Mouse (Mus musculus): ENCODE results near the gene B830017H08Rik. TPM values are rescaled to one million over a fixed set of nuclear protein-coding genes. Genes with fewer than 3 reads are reported as not detected.
A peak's percentile ranks its signal among the peaks of the same experiment; 100 is the strongest.

B830017H08Rik gene
- polyA plus RNA-seq, 1 experiment from 2014 or later: not detected

DNA sequence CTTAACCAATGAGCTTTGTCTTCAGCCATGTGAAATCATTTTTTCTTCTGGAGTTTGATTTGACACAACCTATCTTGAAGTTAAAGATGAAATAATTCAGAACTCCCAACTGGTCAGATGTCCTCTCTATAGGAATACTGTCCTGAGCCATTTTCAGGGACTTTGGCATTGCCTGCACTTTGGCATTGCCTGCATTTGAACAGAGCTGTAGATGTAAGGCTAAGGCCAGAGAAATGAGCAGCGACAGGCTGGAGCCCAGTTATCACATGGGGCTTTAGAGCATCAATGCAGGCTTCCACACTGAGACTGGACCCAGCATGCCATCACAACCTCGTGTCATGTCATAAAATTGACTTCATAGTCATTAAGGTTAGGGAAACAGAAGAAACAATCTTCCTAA is 20.3 kb downstream of the B830017H08Rik start:
- Histone ChIP-seq H3K27ac (ENCODE audit: low read length) (no peak overlapping the region), H3K4me1 (ENCODE audit: control insufficient read depth, insufficient read depth, low read length) (no peaks in the 10 kb centered on the region), H3K4me2 (ENCODE audit: low read depth, low read length) (no peak overlapping the region), H3K9ac (ENCODE audit: low read length) (no peak overlapping the region), H3K27me3 (ENCODE audit: control insufficient read depth, insufficient read depth, low read length) (no peaks in the 10 kb centered on the region), H3K4me3 (ENCODE audit: low read length) (no peak overlapping the region), H3K36me3 (ENCODE audit: control insufficient read depth, insufficient read depth) (peaks cover 58% of the 10 kb centered on the region), H3K9me3 (replicated peaks; ENCODE audit: control insufficient read depth, low read length) (no peaks in the 10 kb centered on the region)
- ATAC-seq (replicated peaks; ENCODE audit: extremely low read depth, insufficient read depth, low FRiP score): no peak
- WGBS: 86% methylated on average over 2 of the region's 2 CpGs

DNA sequence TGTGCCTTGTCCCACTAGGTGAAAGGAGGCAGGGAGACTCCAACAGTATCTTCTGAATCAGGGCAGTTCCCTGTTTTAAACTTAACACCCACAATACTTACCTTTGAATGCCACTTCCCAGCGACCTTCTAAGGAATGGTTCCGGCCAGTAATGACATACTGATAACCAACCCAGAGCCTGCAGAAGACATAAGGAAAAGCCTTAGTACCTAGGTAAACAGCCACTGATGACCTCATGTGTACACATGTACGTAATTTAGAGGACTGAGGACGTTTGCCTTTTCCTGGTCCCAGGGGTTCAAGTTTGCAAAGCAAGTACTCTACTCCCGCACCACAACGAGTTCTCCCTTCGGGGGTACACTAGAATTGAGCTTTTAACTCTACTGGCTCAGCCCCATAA is 24.2 kb downstream of the B830017H08Rik start:
- WGBS: 86% methylated on average over 7 of the region's 7 CpGs
- H3K27me3 ChIP-seq (ENCODE audit: control insufficient read depth, insufficient read depth, low read length): no peaks in the 10 kb centered on the region
- H3K4me3 ChIP-seq (ENCODE audit: low read length): no peak overlapping the region
- ATAC-seq (replicated peaks; ENCODE audit: extremely low read depth, insufficient read depth, low FRiP score): no peak
- H3K4me2 ChIP-seq (ENCODE audit: low read depth, low read length): no peak overlapping the region
- no peaks in the 10 kb centered on the region for H3K4me1 ChIP-seq (ENCODE audit: control insufficient read depth, insufficient read depth, low read length)
- no peak overlapping the region for H3K27ac ChIP-seq (ENCODE audit: low read length)
- H3K9me3 ChIP-seq (replicated peaks; ENCODE audit: control insufficient read depth, low read length): no peaks in the 10 kb centered on the region
- peaks cover 59% of the 10 kb centered on the region for H3K36me3 ChIP-seq (ENCODE audit: control insufficient read depth, insufficient read depth)
- no peak overlapping the region for H3K9ac ChIP-seq (ENCODE audit: low read length)

DNA sequence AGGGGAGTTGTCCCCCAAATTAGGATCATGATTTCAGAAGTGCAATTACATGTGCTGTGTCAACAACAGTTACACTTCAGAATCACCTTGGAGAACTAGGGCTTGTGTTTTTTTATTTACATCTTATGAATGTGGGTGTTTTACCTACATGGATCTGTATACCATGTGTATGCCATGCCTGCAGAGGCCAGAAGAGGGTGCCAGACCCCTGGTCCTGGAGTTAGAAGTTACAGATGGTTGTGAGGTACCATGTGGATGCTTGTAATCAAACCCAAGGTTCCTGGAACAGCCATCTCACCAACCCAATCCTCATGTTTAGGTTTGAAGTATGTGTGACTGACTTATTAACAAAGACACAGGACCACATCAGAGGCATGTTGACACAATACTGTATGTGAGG is 25.7 kb downstream of the B830017H08Rik start:
- peaks cover 52% of the 10 kb centered on the region for H3K36me3 ChIP-seq (ENCODE audit: control insufficient read depth, insufficient read depth)
- no peaks in the 10 kb centered on the region for H3K9me3 ChIP-seq (replicated peaks; ENCODE audit: control insufficient read depth, low read length)
- no peaks in the 10 kb centered on the region for H3K27me3 ChIP-seq (ENCODE audit: control insufficient read depth, insufficient read depth, low read length)
- H3K9ac ChIP-seq (ENCODE audit: low read length): no peak overlapping the region
- H3K4me1 ChIP-seq (ENCODE audit: control insufficient read depth, insufficient read depth, low read length): no peaks in the 10 kb centered on the region
- ATAC-seq (replicated peaks; ENCODE audit: extremely low read depth, insufficient read depth, low FRiP score): no peak
- H3K4me3 ChIP-seq (ENCODE audit: low read length): no peak overlapping the region
- H3K4me2 ChIP-seq (ENCODE audit: low read depth, low read length): no peak overlapping the region
- H3K27ac ChIP-seq (ENCODE audit: low read length): no peak overlapping the region

DNA sequence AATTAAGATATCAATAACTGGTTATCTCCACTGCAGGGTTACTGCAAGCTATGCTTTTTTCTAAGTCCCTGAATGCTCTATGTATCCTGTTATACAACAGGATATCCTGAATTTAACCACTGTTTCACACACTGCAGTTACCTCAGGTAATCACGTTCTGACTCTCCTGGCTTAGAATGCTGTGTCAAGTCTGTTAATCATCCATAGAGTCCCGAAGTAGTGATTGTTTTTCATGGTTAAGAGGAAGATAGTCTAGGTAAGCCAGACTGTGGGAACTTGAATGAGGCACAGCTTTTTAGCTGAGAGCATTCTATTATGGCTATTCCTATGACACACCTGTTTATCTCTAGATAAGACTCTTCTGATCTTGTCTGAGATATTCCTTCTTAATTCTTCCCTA is 32.4 kb downstream of the B830017H08Rik start:
- no peaks in the 10 kb centered on the region for H3K9me3 ChIP-seq (replicated peaks; ENCODE audit: control insufficient read depth, low read length)
- 0 out of 2 replicates have a peak, but pooled peaks cover 3% of the 10 kb centered on the region for H3K36me3 ChIP-seq (ENCODE audit: control insufficient read depth, insufficient read depth)
- ATAC-seq (replicated peaks; ENCODE audit: extremely low read depth, insufficient read depth, low FRiP score): no peak
- no peaks in the 10 kb centered on the region for H3K4me1 ChIP-seq (ENCODE audit: control insufficient read depth, insufficient read depth, low read length)
- H3K4me2 ChIP-seq (ENCODE audit: low read depth, low read length): no peak overlapping the region
- no peak overlapping the region for H3K4me3 ChIP-seq (ENCODE audit: low read length)
- no peak overlapping the region for H3K9ac ChIP-seq (ENCODE audit: low read length)
- WGBS: 78% methylated on average over 2 of the region's 2 CpGs
- H3K27me3 ChIP-seq (ENCODE audit: control insufficient read depth, insufficient read depth, low read length): no peaks in the 10 kb centered on the region
- no peak overlapping the region for H3K27ac ChIP-seq (ENCODE audit: low read length)

DNA sequence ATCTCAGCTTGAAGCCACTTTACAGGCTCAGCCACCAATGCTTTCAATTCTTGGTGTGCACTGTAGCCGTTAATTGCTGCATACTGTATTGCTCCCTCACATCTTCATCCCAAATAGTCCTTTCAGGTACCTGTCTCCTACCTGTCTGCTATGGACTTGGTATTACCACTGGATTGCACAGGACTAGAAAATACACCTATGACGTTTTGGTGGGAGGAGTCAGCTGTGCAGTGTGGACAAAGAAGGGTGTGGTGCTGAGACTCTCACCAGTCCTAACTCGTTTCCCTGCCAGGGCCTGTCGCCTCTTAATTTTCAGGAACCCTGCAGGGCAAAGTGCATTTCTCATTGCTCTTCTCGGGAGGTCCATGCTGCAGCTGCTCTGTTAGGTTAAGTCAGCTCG is 32.8 kb downstream of the B830017H08Rik start:
- Histone ChIP-seq H3K36me3 (ENCODE audit: control insufficient read depth, insufficient read depth) (0 out of 2 replicates have a peak, but pooled peaks cover 5% of the 10 kb centered on the region), H3K4me2 (ENCODE audit: low read depth, low read length) (no peak overlapping the region), H3K4me1 (ENCODE audit: control insufficient read depth, insufficient read depth, low read length) (no peaks in the 10 kb centered on the region; the same call in 1 of the 2 replicates), H3K27me3 (ENCODE audit: control insufficient read depth, insufficient read depth, low read length) (no peaks in the 10 kb centered on the region), H3K9me3 (replicated peaks; ENCODE audit: control insufficient read depth, low read length) (no peaks in the 10 kb centered on the region), H3K4me3 (ENCODE audit: low read length) (no peak overlapping the region), H3K27ac (ENCODE audit: low read length) (no peak overlapping the region), H3K9ac (ENCODE audit: low read length) (no peak overlapping the region)
- ATAC-seq (replicated peaks; ENCODE audit: extremely low read depth, insufficient read depth, low FRiP score): no peak
- 72% methylated on average over 6 of the region's 6 CpGs for WGBS

DNA sequence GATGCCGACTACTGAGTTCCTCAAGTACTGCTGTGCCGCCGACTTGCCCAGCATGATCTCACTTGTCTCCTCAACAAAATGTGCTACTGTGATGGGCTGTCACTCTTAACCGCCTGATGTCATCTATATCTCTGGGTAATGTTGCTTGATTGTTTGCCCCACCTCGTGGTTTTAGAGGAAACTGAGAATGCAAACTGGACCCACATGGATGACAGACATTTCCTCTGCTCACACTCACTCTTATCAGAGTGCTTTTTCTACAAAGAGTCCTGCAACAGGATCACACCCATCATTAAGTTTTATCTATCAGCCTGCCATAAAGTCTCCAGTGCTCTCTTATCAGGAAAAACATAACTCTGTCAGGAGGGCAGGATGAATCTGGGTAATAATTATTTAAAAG is 38.3 kb downstream of the B830017H08Rik start:
- no peak overlapping the region for H3K4me3 ChIP-seq (ENCODE audit: low read length)
- no peak overlapping the region for H3K27ac ChIP-seq (ENCODE audit: low read length)
- no peaks in the 10 kb centered on the region for H3K9me3 ChIP-seq (replicated peaks; ENCODE audit: control insufficient read depth, low read length)
- 0 out of 2 replicates have a peak, but pooled peaks cover 3% of the 10 kb centered on the region for H3K36me3 ChIP-seq (ENCODE audit: control insufficient read depth, insufficient read depth)
- peaks cover 18% of the 10 kb centered on the region for H3K4me1 ChIP-seq (ENCODE audit: control insufficient read depth, insufficient read depth, low read length)
- H3K9ac ChIP-seq (ENCODE audit: low read length): no peak overlapping the region
- H3K27me3 ChIP-seq (ENCODE audit: control insufficient read depth, insufficient read depth, low read length): no peaks in the 10 kb centered on the region
- H3K4me2 ChIP-seq (ENCODE audit: low read depth, low read length): no peak overlapping the region
- ATAC-seq (replicated peaks; ENCODE audit: extremely low read depth, insufficient read depth, low FRiP score): no peak
- WGBS: 44% methylated on average over 5 of the region's 5 CpGs

DNA sequence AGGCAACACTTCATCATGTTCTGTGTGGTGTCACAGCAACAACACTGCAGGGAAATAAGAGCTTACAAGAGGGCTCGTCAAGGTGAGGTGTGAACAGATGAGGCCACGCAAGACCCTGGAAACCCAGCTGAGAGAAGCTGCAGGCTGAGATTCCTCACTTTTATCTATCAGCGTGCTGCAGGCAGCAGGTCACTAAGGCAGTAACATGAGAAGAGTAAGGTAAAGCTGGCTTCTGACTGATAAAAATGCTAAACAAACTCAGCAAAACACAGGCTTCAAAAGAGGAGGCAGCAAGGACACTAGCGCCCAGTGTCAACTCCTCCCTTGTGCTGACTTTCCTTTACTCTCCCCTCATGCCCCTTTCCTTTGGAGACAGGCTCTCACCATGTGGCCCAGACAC is 40.1 kb downstream of the B830017H08Rik start:
- Histone ChIP-seq H3K4me3 (ENCODE audit: low read length) (no peak overlapping the region), H3K4me1 (ENCODE audit: control insufficient read depth, insufficient read depth, low read length) (peaks cover 18% of the 10 kb centered on the region), H3K9ac (ENCODE audit: low read length) (no peak overlapping the region), H3K36me3 (ENCODE audit: control insufficient read depth, insufficient read depth) (0 out of 2 replicates have a peak, but pooled peaks cover 3% of the 10 kb centered on the region), H3K4me2 (ENCODE audit: low read depth, low read length) (no peak overlapping the region), H3K27me3 (ENCODE audit: control insufficient read depth, insufficient read depth, low read length) (no peaks in the 10 kb centered on the region), H3K9me3 (replicated peaks; ENCODE audit: control insufficient read depth, low read length) (no peaks in the 10 kb centered on the region), H3K27ac (ENCODE audit: low read length) (no peak overlapping the region; the same call in 1 of the 2 replicates)
- ATAC-seq (replicated peaks; ENCODE audit: extremely low read depth, insufficient read depth, low FRiP score): no peak
- WGBS: 32% methylated on average over 4 of the region's 4 CpGs

DNA sequence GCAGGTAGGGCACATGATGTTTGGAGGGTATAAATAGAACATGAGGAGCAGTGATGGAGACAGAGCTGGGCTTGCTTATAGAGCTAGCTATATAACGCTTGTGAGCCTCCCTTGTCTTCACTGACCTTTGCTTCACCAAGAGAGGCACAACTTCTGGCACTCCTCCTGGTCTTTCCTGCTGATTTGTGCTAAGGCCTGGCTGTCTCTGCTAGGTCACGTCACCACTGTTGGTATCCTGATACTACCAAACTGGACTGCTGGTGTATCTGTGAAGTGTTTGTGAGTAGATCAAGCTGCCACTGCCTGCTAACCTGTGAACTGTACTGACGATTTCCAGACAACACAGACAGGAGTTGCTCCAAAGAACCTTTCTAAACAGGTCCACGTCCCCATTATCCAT is 42.3 kb downstream of the B830017H08Rik start:
- Histone ChIP-seq H3K27me3 (ENCODE audit: control insufficient read depth, insufficient read depth, low read length) (no peaks in the 10 kb centered on the region), H3K4me3 (ENCODE audit: low read length) (no peak overlapping the region), H3K4me1 (ENCODE audit: control insufficient read depth, insufficient read depth, low read length) (peaks cover 18% of the 10 kb centered on the region), H3K9ac (ENCODE audit: low read length) (no peak overlapping the region), H3K36me3 (ENCODE audit: control insufficient read depth, insufficient read depth) (0 out of 2 replicates have a peak, but pooled peaks cover 3% of the 10 kb centered on the region), H3K9me3 (replicated peaks; ENCODE audit: control insufficient read depth, low read length) (no peaks in the 10 kb centered on the region), H3K27ac (ENCODE audit: low read length) (peak overlapping the region; percentile 70), H3K4me2 (ENCODE audit: low read depth, low read length) (no peak overlapping the region)
- WGBS: 32% methylated on average over 4 of the region's 4 CpGs
- ATAC-seq (replicated peaks; ENCODE audit: extremely low read depth, insufficient read depth, low FRiP score): peak; percentile 76

DNA sequence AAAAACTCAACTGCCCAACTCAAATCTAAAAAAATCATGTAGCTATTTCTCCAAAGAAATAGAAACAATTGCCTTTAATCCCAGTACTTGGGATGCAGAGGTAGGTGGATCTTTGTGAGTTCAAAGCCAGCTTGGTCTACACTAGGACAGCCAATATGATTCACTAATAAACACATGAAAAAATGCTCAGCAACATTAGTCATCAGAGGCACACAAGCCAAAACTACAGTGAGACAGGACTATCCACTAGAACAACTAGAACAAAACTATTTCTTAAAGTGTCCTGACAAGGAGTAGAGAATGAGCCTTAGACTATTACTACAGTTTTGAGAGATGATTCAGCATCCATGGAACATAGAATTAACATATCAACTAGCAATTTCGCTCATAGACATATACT is 43.2 kb downstream of the B830017H08Rik start:
- Histone ChIP-seq H3K4me1 (ENCODE audit: control insufficient read depth, insufficient read depth, low read length) (peaks cover 18% of the 10 kb centered on the region), H3K36me3 (ENCODE audit: control insufficient read depth, insufficient read depth) (no peaks in the 10 kb centered on the region), H3K9me3 (replicated peaks; ENCODE audit: control insufficient read depth, low read length) (no peaks in the 10 kb centered on the region), H3K27me3 (ENCODE audit: control insufficient read depth, insufficient read depth, low read length) (no peaks in the 10 kb centered on the region), H3K9ac (ENCODE audit: low read length) (no peak overlapping the region), H3K27ac (ENCODE audit: low read length) (no peak overlapping the region), H3K4me3 (ENCODE audit: low read length) (no peak overlapping the region), H3K4me2 (ENCODE audit: low read depth, low read length) (no peak overlapping the region)
- WGBS: 100% methylated on average over 1 of the region's 1 CpGs
- no peak for ATAC-seq (replicated peaks; ENCODE audit: extremely low read depth, insufficient read depth, low FRiP score)
